Mouse (Mus musculus) CD8-positive naive resting alpha-beta T cell, adult 2 months (primary cell): ENCODE measurements at regions not wholly inside any gene's neighbourhood (a gene's known extent, or its start where the extent isn't known, plus 50 kb on each side); places are given as distances from the start of the nearest gene placed in this dataset.

Experiments
- DNase-seq, 2 experiments: peaks; one replicate each; pipeline ENCODE4 v3.0.0; 2022; ENCODE audit warnings: low read depth in 2 of 2, low spot score in 2 of 2

DNA sequence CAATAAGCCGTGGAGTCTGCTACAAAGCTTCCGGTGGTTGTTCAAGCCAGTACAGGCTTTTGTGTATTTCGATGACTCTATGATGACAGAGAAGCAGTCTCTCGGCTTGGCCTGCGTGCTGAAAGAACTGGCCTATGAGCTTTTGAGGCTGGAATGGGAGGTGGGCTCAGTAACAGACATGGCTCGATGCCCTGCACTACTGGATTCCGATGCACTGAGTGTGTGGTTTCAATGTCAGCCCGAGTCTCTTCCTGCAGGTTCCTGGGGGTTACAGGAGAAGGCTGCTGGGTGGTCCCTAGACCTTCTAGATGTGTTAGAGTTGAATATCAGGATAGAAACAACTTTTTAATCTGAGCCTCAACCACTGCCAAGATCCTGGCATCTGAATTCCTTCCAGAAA is 53.2 kb downstream of the Gm815 start:
- DNase-seq = no peak

DNA sequence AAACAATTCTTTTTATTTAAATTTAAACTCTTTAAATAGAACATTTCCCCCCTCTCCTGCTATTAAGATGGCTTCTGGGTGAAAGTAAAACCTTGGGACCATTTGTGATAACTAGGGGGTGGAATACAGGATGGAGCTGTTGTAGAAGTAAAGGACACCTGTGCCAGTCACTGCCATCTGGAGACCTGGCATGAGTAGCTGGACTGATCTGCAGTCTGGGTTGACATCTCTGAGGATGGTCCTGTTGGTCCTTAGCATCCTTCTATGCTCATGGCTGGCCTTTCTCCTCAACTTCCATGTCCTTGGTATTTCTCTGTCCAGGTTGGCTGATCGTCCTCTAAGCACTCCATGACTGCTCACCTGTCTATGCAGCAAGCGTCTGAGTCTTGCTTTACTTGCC is 58.3 kb downstream of the Gm815 start:
- no peak for DNase-seq

DNA sequence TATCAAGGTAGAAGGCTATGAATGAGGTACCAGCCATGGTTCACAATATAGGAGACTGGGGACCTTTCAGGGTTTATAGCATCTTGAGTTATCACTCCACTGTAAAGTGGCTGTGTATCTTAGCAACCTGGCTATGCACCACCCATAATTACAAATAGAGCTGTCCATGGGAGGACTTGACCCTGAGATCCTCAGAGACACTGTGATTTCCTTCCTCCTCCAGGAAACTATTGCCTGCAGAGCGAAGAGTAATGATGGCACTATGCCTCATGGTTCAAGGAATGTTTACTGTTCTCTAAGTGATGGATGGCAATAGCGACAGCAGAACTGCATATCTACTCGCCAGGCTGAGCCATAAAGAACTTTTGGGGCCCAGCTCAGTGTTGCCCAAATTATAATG is 60.9 kb downstream of the Gm815 start:
- DNase-seq = no peak

DNA sequence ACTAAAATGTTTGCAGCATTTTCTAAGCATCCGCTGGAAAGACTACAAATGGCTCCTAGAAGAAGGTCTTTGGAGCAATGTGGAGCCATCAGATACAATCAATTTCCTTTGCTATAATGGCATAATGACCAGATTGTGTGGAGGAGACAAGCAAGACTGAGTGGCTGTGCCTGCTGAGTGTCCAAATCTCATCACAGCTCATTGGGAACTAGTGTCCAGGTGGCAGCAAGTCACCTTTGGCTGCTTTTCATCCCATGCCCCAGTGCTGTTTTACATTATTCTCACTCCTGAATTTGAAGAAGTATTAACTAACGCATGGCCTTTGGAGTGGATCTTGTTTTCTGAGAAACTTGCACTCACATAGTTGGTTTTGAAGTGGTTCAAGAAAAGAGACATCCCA is 62.8 kb downstream of the Gm815 start:
- no peak for DNase-seq

DNA sequence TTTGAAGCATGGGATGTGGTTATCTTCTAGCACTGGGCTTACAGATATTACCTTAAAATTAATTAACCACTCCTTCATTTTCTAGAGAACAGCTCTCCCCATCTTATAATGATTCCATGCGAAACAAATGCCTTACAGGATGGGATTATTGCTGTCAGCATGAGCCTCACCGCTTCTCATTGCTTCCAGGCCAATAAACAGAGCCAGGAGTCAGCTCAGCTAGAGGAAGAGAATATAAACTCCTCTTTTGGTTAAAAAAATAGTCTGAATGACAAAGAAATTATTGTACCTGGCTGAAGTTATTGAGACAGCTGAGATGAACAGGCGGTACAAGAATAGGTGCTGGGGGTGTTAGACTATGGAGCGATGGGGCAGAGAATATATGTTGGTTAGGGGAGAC is 63.5 kb downstream of the Gm815 start:
- no peak for DNase-seq

DNA sequence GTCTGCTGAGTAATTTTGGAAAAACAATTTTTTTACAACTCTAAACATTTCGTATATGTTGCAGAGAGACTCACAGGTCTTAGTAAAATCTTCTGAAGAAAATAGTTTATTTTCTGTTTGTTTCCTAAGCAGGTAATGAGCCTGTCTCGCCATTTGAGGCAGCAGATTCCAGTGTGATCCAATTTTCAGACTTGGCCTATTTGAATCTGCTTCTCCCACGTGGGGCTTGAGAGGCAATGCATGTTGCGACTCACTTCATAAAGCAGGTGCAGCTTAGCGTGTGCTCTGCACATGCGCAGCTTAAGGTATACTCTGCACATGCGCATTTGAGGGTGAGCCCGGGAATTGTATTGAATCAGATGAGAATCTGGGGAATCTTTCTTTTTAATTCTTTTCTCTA is 67.7 kb downstream of the Gm815 start:
- DNase-seq = no peak

DNA sequence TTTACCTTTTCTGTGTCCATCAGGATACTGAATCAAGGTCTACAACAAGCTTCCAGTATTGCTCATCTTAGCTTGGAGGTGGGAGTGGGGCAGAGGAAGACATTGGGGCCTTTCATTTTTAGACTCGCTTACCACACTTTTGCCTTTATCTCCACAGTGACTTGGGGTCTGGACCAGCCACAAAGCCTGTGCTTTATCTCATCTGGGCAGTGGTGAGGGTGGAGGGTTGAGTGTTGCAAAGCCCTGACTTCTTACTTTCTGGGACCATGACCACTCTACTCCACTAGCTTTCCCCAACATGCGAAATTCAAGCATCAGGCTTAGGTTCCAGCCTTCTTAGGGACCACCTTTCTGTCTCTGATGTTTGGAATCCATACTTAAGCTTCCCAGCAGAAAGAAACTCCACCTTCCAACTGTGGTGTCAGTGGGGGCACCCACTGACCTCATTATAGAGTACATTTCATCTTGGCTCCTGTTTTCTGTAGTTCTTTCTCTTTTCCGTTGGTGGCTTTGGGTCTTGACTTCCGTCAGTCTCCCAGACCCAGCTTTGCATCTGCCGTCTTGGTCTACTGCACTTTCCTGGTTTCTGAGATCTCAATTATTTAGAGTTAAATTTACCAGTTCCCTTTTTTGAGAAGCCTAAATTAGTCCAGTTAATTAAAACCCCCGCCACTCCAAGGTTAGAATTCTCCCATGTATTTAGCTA is 80.5 kb downstream of the Gm815 start:
- no peak for DNase-seq

DNA sequence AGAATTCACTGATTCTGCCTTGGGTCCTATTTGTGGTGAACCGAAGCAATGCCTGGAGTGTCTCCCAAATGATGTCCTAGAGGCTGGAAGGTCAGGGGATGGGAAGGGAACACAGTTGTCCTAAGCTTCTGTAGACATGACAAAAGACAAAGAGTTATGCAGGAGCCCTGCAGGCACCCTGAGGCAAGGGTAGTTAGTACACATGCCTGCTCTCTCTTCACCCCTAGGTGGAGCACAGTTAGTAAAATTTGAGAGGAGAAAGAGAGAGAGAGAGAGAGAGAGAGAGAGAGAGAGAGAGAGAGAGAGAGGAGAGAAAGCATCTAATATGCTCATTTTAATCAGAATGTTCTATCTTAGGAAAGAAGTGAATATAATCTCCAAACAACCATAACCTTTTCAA is 87.4 kb downstream of the Gm815 start:
- no peak for DNase-seq

DNA sequence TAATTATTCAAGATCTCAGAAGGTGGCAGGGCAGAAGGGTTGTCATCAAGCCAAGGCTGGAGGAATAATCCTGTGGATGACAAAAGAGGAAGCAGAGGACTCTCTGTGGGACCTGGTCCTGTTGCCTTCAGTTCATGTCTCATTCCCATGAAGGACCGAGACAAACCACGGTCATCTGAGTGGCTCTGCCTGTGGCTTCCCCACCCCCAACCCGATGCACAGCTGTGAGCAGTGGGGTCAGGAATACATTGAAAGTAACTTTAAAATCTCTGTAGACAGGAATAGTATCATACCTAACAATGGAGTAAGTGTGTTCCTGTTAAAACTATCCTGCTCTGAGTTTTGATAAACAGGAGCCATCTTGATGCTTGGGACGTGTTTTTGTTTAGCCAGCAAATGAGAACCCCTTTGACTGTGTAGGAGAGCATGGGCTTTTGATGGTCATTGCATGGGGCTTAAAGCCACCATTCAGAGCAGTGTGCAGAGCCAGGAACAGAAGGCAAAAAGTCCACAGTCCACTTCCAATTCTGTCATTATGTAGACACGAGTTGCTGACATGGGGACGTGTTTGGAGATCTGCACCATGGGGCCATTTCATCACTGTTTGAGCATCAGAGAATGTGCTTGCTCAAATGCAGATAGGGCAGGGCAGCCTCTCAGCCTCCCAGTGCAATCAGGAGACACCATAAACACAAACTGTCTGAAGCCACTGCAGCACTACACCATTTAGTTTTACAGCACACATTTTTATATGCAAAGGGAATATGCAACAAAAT is 88.3 kb downstream of the Gm815 start:
- no peak for DNase-seq

DNA sequence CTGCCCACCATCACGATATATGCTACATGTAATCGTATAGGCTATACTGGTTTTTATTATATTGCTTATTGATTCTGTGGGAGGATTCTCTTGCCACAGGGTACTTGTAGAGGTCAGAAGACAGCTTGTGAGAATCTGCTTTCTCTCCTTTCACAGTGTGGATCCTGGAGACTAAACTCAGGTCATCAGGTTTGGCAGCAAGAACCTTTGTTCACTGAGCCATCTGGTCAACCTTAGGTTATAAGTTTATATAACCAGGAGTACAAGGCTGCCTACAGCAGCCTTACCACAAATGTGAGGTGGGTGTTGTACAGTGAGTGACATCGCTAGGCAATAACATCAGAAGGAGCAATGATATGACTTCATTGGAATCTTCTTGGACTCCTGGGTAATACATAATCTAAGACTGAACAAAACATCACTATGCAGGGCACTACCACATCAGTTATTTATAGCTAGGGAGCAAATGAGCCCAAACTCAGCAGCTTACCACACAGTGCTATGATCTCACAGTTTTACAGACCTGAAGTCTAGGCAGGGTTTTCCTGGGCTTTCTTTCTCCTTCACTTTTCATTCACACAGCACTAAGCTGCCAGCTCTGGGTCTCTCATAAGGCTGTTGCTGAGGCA is 89.0 kb downstream of the Gm815 start:
- DNase-seq = no peak

DNA sequence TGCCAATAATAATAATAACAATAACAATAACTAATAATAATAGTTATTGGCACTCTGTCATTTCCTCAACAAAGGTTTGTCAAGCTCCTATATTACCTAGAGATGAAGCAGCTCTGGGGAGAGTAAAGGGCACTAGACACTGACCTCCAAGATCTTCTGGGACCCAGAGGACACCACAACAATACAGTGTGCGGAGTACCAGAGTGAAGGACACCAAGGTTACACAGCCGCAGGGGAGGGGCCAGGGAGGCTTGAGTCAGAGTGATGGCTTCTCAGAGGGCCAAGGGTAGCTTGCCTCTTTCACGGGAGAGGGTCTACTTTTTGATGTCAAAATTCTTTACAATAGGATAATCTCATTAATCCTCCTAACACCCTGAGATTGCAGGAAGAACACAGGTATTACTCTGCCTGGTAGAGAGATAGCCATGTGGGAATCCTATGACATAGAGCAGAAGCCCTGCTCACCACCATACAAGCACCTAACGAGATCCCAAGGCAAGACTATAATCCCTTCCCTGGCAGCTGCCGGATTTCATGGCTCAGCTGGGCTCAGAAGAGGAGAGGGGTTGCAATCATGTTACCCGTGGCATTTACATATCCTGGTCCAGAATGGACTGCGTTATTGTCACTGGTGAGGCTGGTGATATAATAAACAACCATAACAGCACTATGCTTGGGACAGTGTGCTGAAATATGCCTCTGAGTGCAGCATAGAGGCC is 91.1 kb downstream of the Gm815 start:
- no peak for DNase-seq

DNA sequence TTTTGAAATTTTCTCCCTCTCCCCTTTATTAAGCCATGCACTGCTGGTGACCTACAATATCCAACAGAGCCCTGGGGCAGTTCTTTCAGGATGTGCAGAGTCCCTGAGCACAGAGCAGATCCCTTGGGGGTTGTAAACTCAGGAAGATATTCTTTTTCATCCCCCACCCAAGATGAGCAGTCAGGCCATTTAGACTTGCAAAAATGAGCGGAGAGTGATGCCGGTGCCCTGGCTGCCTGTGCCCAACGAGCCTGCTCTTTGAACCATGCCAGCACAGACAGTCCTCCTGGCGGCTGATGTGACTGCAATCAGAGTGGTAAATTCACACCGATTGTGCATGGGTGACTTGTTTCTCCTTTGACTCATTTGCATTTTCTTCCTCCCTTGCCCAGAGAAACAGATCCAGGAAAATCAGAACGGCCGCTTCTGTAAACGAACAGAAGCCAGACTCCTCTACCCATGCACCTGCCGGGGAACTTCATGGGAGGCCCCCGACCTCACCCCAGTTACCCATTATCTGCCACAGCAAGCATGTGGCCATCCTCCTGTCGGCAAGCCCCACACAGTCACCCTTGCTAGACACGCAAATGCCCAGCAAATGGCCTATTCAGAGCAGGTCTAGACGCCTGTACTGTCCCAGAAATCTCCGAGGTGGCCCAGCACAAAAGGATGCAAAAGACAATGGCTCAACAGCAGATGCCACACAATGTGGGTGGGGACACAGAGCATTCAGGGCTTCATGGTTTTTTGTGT is 92.4 kb downstream of the Gm815 start:
- no peak for DNase-seq

DNA sequence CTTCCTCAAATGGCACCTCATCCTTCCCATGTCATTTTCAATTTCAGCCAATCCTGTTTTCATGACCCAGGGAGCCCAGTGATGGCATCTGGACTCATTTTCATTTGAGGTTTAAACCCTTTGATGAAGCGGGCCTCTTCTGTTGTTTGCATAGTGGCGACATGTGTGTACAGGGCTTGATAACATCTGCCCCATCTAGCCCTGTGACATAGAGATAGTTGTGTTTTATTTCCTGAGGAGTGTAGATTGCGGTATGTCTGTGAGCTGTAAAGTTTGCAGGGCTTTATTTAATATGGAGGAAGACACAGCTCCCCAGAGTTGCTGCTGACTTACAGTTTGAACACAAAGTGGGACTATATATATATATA is 92.9 kb downstream of the Gm815 start:
- DNase-seq = no peak

DNA sequence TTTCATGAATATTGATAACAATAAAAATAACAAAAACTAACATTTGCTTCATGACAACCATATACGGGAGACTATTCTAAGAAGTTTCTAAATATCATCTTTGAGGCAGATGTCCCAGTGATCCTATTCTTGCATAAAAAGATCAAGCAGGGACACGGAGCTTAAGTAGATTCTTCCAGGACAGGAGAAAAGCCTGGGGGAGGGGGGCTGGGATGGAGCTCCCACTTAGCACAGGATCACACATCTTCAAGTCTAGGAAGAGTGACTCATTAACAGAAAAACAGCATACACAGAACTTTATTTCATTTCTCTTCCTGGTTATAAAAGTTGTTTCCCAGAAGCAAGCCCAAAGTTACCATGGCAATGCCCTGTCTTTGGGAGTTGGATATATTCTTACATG is 93.6 kb downstream of the Gm815 start:
- no peak for DNase-seq

DNA sequence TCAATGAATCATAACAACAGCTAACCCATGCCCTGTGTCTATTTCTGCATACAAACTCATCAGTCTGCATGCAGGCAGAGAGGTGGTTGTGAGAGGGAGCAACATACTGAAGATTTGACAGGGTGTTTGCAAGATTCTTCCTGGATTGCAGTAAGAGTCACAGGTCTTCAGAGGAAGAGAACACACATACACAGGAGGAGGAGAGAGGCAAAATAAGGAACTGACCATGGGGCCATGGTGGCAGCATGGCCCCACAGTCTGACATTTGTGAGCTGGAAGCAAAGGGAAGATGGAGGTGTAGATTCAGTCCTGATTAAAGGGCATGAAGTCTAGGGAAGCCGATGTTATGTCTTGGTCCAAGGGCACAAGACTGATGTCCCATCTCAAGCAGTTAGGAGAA is 101.0 kb downstream of the Gm815 start:
- no peak for DNase-seq

DNA sequence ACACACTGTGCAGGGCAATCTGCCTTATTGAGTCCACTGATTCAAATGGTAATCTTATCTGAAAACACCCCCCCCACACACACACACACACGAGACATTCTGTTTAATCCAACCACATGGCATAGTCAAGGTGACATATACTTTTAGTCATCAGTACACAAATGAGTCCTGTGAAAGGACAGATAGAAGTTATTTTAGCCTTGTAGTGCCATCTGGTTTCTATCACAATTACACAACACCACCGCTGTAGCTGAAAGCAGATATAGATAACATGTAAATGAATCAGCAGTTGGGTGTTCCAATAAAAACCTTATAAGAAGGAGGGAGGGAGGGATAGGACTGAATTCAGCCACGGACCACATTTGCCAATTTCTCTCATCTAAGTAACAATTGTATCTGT is 101.5 kb downstream of the Gm815 start:
- no peak for DNase-seq

DNA sequence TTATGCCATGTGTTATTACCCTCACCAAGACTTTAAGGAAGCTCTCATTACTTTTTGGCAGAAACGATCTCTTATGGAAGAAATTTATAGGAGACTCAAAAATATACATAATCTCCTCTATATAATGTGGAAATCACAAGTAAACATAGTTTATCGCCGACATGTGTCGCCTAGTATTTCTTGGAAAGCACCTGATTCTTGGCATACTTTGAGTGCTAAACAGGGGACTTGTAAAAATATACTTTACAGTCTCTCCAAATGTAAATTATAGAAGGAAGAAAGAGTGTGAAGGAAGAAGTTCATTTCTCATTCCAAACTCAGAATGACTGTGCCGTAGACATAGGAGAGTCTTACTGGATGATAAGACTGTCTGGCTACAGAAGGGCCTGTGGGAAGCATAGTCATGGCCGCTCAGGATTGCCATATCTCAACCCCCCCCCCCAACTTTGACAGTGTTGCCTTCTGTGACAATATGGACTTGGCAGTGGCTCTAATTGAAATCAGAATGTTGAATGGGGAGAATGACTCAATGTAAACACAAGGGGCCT is 102.3 kb downstream of the Gm815 start:
- DNase-seq = no peak

DNA sequence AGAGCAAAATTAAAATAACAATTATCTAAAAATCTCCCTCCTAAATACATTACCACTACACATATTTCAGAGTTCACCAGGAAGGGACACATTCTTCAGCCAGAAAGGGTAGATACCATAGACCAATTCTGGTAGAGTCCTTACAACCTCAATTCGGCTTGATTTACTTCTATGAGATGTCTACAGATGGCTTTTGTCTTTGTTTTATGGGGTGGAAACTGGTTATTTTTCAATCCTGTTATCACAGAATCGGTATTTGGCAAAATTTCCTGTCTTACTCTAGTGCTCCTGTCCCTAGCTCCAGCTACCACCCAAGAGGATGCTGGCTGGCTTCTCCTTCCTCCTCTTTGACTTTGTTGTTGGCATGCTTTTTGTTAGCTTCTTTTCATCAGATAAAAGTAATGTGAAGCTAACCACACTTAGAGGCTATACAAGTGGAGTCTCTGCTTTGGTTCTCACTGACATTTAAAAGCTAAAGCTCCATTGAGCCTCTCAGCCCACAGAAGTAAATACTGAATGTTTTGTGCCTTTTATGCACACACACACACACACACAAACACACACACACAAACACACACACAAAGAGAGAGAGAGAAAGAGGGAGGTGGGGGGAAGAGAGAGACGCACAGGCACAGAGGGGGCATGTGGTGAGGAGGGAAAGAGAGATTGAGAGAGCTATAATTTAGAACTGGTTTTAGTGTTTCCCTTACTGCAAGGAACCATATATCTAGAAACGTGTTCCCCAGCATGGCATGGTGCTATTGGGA is 109.1 kb downstream of the Gm815 start:
- no peak for DNase-seq

DNA sequence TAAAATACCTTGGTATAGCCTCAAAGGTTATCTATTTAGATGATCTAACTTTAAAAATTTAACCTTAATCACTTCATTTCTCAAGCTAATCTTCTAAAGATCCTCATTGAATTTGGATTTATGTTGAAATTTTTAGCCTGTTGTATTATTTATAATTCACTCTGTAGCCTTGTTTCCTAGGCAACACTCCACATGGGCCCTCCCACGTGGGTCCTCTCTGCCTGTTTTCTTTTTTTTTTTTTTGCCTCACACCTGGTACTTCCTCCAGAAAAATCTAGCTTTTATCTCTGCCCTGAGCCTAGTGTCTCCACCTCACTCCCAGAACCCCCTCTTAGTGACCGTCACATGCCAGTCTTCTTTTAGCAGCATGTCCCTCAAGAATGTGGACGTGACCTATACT is 113.9 kb downstream of the Gm815 start:
- DNase-seq = no peak

DNA sequence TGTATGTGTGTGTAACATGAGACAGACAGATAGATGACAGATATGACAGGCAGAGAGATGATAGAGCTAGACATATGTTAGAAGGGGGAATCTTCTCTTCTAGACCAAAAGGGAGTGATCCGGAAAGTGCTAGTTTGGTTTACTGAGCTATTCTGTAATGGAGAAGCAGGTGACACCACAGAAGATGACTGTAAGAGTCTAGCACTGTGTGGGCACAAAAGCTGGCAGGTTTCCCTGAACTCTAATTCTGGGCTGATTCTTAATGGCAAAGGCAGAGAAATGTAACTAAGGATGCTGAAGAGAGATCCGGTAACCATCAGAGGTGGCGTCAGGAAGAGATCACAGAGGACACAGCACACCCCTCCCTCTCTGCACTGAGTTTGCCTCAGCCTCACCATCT is 136.2 kb downstream of the Gm815 start:
- no peak for DNase-seq
